Mouse (Mus musculus): ENCODE data around the gene Otop3.

DNA sequence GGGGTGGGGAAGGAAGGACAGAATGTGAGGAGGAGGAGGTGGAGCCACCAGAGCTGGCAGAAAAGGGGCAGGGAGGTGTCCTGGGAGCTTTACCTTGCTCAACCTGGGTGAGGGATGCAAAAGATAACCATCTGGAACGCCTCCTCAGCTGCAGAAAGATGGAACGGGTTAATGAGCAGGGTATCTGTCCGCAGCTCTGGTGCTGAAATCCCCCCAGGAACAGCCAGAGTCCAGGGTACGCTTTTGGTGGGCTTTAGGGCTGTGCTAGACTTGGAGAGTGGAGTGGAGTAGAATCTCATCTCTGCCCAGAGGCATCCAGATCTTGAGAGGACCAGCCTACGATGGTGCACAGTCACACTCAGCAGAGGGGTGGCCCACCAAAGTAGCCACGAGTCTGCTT, 1.6 kb downstream of the Otop3 start:
- TF ChIP-seq CTCF (IDR thresholded peaks at IDR 0.05; ENCODE audit: control insufficient read depth, insufficient read depth, insufficient read length) (no peak), MYOD1 (IDR thresholded peaks at IDR 0.05; ENCODE audit: control insufficient read depth, insufficient read length, low read depth) (no peak), CEBPB (IDR thresholded peaks at IDR 0.05; ENCODE audit: low read depth) (no peak), USF1 (IDR thresholded peaks at IDR 0.05; ENCODE audit: low read depth) (no peak)

Measured in C2C12 (cell line).